Mouse (Mus musculus) thymus, postnatal 4 days (tissue): Measurements from ENCODE around the gene Cst13.

Experiments used
- DNase-seq: peaks from one replicate; pipeline ENCODE4 v3.0.0; 2021

Gene Cst13

GRCm38 (mm10) chr2:148875335-148875811 lies 55.5 kb downstream of the Cst13 start, which contains the start of gene Cst3:
TSS of gene Cst3 (minus strand) at chr2:148875692.
- DNase-seq = peak; percentile 96

- no peak for DNase-seq
These were observed 57.3 kb downstream of the Cst13 start for GRCm38 (mm10) chr2:148877016-148877770.

- DNase-seq = no peak
These were observed 58.8 kb downstream of the Cst13 start for GRCm38 (mm10) chr2:148878641-148879130.

DNA sequence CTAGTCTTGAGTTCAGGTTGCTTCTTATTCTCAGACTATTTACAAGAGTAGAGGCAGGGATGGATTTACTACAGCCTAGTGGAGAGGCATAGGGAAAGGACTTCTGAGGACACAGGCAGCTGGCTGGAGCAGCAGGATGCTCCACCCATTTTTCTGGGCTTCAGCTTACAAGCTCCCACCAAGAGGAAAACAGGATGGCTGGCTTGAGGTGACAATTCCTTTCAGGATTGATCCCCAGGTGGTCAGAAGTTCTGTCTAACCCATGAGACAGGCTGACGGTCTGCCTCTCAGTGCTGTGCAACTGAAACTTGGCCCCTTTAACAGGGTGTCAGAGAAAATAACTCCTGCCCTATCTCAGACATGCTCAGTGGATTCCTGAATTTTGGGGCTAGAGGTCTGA lies 59.3 kb downstream of the Cst13 start:
- no peak for DNase-seq
